Mouse (Mus musculus) right cerebral cortex, adult 2 months (tissue): ENCODE data around the gene Rufy4.
"Not testable (repeated sequence)": the region's sequence is repeated elsewhere in the genome, so short reads cannot be mapped to it uniquely, and the experiment has no call there.

Source experiments
- DNase-seq, 2 experiments: peaks; one replicate each; pipeline ENCODE4 v3.0.0; 2021 to 2022; ENCODE audit warnings: low spot score in 2 of 2

Rufy4 gene

DNA sequence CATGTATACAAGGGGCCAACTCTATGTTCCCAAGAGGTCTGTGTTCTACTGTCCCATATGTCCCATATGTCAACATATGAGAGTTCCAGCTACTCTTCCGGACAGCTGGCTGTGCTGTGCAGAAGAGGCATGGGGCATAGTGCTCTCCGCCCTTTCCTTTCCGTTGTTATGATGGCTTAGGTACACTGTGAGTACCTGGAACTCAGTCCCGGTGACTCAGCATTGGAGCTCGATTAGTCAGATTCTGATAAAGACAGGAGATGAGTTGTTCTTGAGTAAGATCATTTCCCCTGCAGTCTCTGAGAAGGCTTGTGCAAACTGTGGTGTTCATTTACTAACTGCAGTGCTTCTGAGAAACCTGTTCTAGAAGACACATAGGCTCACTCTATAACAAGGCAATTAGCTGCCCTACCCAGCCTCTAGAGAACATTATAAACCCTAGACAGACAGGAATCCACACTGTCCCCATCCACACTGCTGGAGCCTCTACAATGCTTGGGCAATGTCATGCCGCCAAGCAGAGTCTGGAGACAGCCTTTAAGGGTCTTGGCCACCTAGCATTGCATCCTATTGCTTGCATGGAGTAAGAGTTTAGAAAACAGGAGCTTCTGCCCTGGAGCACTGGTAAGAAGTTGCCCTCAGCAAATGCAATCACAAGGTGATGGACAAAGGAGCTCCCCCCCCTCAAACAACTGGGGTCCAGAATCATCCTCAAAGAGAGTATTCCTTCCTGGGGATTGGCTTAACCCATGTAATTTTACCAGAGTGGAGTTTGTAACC, 24.0 kb downstream of the Rufy4 start:
- no peak for DNase-seq

DNA sequence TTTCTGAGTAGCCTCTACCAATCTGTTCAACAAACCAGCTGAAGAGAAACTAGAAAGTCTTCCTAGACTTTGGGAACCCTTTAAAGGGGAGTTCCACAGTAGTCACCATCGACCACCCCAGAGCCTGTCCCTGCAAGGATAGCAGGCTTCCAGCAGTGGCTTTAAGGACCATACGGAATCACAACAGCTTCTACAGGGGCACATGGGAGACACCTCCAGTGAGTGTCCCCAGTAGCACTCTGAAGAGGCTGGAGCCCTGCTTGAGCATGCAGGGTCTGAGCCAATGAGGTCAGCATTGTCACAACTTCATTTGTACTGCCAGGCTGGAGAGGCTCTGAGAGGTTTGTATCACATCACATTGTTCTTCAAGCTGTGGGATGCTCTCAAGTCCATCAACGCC, 24.8 kb downstream of the Rufy4 start:
- DNase-seq: no peak

DNA sequence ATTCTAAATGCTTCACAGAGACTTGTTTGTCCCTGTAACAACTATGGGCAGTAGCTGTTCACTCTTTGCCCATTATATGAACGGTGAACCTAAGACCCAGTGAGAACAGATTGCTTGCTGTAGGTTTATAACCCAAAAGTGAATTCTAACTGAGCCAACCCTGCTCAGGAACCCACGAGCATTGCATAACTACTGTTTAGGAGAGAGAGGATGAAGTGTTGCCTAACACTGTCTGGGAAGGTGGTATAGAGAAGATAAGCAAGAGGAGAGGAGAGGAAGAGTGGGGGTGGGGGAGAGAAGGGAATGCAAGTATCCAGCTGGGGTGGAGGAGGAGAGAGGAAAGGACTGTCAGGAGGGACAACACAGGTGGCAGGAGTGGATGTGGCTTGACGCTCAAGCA, 25.8 kb downstream of the Rufy4 start:
- DNase-seq: no peak

DNA sequence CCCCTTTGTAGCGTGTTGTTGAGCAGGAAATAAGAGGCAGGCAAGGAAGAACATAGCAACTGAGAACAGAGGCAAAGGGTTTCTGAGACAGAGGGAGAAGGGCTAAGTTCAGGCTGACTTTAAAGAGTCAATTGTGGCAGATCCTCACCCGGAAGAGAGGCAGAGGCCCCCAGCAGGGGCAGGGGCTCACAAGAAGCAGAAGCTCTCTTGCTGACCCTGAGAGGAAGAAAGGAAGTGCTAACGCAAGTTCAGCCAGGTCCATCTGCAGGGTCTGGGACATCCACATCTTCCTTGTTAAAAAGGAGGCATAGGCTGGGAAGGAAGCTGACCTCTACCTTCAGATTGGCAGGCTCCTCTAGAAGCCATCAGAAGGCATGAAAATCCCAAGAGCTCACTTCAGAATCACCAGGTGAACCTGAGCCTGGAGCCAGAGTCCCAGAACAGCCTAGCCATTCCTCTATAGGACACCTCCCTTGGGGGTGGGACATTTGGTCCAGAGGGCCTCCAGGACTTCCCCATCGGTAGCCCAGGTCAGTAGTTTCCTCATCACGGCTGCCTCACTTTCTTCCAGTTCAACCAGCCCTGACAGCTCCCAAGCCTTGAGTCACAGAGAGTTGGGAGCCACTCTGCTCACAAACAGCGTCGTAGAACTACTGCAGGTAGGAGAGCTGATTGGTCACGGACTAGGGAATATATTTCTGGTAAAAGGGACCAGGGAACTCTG, 28.3 kb downstream of the Rufy4 start, which contains the start of gene Cxcr2:
Gene Cxcr2, plus strand, starts transcription at position 529 of the 724 bp plus-strand sequence.
- no peak for DNase-seq

DNA sequence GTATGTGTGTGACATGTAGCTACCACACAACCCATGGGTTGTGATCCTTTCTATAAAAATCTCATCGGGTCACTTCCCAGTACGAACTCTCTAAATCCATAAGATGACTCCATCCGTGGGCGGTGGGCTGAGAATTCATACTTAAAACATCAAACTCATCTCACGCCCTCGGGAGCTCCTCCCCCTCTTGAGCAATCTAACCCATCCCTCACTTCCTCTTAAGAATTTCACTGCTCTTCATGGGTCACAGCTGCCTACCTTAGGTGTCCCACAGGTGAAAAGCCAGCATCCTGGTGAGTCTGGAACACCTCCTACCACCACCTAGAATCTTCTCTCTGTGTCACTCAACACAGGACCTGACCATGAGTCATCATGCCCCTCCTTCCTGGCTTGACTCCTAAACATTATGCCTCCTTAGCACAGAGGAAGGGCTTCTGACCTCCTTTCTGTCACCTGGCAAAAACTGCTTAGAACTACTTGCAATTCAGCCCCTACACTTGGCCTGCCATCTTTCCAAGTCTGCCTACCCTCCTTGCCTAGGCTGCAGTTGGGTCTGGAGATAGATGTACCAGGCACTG, 30.2 kb downstream of the Rufy4 start:
- no peak for DNase-seq

DNA sequence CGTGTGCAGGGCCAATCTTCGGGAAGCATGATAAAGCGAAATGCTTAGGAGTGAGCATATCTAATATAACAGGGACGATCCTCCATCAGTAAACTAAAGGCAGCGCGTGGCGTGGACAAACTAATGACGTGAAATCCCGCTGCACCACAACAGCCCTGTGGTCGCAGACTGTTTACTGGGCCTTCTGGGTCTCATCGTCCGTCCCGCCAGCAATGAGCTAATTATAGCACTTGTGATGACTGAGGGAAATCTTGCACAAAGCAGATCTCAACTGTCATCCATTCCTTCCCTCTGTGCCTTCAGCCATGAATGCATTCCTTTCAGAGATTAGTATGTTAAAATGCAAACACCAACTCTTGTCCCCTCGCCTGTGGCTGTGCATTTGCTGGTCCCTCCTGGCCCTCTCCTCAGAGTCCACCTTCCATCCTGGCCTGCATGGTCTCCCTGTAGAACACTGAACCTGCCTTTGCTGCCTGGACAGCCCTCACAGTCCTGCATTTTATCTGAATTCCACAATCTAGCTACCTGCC, 31.1 kb downstream of the Rufy4 start:
- DNase-seq: no peak

DNA sequence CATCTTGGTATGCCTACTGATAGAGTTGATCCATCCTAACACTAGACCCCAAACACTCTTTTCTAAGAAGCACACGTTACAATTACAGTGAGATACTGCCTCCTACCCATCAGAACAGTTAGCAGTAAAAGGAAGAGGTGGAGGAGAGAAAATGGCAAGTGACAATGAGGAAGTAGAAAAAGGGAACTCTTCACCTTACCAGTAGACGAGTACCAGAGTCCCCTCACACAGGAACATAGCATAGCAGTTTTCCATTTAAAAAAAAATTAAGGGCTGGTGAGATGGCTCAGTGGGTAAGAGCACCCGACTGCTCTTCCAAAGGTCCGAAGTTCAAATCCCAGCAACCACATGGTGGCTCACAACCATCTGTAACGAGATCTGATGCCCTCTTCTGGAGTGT, 34.3 kb downstream of the Rufy4 start:
- not testable (repeated sequence) for DNase-seq

DNA sequence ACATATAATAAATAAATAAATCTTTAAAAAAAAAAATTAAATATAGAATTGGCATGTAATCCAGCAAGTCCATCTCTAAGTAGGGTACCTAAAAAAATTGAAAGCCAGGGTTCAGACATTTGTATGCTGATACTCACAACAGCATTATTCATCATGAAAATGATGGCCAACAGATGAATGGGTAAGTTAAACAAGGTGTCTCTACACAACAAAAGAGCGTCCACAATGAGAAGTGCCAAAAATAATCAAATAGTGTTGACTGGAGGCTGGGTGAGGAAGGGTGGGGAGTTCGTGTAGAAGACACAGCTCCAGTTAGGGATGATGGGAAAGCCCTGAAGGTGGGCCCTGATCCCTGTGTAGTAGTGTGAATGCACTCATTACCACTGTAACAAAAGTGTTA, 34.7 kb downstream of the Rufy4 start:
- DNase-seq: no peak

DNA sequence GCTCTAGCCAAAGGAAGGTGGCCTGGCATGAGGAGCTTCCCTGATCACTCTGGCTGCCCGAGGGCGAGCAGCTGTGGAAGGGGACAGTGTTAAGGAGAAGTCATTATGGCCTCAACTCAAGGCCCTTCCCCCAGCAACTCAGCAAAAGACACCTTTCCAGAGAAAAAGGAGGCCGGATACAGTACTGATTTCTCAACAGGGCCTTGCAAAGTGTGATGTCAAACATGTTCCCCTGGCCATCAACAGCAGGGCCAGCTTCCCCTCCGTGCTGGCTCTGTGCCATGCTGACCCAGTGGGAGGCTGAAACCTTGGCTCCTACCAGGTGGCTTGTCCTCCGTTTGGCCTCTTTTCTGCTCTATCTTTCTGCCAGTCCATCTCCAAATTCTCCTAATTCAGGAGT, 41.8 kb downstream of the Rufy4 start:
- no peak for DNase-seq

DNA sequence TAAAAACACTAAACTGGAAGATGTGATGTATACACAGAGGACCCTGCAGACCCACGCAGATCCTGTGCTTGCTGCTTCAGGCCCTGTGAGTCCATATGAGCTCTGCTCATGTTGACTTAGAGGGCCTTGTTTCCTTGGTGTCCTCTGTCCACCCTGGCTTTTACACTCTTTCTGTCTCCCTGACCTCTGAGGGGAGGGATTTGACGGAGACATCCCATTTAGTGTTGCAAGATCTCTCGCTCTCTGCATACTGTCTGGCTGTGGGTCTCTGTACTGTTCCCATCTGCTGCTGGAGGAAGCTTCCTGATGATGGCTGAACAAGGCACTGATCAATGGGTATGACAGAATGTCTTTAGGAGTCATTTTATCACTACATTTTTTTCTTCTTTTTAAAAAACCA, 44.4 kb downstream of the Rufy4 start:
- DNase-seq: no peak

DNA sequence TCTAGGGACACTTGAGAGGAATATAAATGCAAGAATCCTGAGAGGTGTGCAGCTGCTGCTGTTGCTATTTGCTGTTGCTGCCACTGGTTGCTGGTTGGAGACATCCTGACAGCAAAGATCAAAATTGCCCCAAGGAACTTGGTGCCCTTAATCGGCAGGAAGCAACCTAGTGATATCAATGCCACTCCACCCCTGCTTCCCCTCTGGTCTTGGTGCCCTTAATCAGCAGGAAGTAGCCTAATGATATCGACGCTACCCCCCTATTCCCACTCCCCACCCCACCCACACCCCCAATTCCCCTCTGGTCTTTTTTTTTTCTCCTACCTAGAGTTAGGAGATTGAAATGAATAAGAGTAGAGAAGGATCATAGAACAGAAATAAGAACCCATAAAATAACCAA, 47.4 kb downstream of the Rufy4 start:
- no peak for DNase-seq

DNA sequence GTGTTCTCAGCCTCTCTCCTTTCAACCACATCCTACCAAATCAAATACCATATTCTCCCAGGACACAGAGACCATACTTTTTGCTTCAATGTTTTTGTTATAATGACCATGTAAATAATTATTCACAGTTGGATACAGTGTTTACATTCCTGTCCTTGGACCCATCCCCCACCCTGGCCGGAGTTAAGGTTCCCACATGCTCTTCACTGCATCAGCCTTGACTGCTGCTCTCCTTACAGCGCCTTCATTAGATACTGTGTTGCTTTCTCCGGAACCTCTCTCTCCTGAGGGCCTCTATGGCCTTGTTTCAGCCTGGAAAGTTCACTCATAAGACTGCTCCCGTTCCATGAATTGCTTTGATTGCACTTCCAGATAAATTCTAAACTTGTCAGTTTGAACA, 50.4 kb downstream of the Rufy4 start:
- DNase-seq: no peak

DNA sequence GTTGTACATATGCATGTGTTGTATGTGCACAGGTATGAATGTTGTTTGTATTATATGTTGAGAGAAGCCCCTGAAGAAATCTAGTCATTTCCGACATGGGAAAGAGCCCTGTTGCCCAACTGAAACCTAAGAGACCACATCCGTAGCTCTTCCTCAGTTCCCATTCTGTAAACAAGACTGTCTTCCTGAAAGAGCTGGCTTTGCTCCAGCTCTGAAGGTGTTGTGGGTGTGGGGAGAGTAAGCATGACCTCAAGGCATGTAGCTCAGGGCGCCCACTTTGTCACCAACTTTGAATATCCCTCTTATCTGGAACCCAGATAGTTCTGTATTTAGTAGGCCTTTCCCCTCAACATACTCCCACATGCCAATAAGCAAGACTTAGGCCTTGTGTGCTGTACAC, 53.3 kb downstream of the Rufy4 start:
- DNase-seq: no peak

DNA sequence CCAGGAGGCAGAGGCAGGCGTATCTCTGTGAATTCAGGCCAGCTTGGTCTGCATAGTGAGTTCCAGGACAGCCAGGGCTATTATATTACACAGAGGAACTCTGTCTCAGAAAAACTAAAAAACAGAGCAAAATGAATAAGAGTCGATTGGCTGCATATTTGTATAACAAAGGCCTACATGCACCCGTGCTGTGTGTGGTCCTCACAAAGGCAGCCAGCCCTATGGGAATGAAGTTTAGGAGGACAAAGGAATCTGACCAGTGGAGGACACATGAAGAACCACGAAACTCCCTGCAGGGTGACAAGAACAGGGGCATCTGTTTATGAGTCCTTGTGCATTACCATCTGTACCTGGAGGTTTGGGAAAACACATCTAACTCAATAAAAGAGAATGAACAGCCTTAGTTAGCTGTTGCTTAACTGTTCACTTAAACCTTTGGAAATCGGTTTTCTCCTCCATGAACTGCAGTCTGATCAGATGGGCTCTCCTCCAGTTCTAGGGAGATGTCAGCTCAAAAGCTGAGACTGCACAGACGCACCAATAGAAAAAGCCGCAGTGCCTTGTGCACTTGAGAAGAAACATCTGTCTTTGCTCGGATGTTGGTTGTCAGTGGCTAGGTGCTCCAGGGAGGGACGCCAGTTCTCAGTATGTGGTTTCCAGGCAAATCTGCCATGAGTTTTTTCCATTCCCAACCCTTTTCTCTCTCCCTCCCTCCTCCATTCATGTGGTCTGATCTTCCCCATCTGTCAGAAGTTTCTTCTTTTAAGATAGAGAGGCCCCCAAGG, 54.5 kb downstream of the Rufy4 start:
- DNase-seq: no peak

DNA sequence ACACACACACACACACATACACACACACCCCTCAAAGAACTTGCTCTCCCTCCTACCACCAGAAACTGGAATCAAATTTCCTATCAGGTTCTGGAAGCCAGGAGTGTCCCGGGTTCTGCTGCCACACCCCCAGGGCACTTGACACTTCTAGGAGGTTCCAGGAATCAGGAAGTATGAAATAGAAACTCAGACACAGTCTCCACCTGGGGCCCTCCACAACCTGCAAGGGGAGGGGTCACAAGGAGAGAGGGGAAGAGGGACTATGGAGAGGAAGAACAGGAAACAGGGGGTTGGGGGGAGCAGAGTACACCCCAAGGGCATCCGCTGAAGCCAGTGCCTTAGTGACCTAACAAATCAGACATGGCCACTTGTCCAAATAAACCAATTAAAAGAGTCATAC, 56.1 kb downstream of the Rufy4 start:
- DNase-seq: no peak

DNA sequence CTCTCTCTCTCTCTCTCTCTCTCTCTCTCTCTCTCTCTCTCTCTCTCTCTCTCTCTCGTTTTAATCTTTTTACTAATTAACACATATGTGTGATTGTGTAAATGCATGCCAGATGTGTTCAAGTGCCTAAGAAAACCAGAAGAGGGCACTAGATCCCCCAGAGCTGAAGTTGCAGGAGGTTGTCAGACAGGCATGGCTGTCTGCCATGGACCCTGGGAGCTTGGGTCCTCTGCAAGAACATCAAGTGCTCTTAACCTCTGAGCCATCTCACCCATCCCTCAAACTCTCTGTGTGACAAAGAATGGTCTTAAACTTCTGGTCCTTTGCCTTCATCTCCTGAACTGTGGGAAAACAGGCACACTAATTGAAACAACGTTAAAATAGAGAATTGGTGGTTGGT, 57.7 kb downstream of the Rufy4 start:
- no peak for DNase-seq

DNA sequence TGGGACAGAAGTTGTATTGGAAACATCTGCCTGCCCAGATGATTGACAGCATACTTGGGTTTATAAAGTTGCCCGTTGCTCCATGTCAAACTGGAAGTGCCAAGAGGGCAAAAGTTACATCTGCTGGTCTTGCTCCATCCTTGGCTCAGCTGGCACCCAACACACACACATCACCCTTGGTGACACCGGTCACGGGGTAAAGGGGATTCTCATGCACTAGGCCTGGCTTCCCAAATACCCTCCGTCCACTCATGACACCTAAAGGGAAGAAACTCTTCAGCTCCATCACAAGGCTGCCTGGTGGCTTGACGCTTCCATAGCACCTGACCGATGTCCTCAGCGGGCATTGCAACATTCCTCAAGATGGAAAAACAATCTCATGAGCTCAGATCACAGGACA, 65.1 kb downstream of the Rufy4 start:
- no peak for DNase-seq

DNA sequence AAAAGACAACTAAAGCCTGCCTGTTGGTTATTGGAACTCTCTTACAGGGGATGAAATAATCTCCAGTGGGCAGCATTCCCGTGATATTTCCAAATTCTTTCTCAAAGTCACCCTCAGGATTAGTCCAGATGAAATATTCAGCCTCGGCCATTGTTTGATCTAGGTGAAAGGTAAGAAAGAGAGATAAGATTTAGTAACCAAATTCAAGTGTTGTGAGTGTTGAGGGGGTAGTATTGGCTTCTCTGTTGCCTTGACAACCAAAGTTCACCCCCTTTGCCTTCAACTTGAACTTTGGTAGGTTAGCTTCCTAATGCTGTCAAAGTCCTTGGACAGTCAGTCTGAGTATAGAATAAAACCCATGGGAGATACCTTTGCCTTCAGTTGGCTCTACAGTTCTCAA, 67.4 kb downstream of the Rufy4 start:
- no peak for DNase-seq

DNA sequence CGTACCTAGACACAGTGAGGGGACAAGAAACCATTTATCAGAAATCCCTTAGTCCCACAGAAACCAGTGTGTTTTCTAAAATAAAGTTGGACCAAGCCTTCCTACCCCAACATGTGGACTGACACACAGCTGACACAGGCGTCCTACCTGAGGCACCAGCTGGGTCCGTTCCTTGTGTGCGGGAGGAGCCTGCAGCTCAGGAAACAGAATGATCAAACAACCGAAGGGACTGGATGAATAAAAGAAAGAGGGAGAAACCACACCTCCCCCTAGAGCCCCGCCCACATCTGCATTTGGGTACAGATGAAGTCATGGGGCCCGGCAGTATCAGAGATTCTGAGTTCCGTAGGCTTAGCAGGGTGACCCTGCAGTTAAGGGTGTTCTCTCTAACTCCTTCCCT, 69.1 kb downstream of the Rufy4 start, which contains the start of gene Cxcr1:
Gene Cxcr1, minus strand, starts transcription at position 187 of the 400 bp plus-strand sequence.
- DNase-seq: no peak

DNA sequence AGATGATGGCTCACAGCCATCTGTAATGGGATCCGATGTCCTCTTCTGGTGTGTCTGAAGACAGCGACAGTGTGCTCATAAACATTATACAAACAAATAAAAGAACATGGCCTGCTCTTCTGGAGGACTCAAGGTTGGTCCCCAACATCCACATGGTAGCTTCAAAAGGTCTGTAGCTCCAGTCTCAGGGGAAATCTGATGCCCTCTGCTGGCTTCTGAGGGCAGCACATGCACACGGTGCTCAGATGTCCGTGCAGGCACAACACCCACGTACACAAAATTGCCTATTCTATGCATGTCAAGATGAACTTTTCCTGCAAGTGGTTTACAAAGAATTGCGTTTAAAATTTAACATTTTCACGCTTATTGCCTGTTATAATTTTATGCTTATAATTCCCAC, 70.6 kb downstream of the Rufy4 start:
- DNase-seq: no peak

DNA sequence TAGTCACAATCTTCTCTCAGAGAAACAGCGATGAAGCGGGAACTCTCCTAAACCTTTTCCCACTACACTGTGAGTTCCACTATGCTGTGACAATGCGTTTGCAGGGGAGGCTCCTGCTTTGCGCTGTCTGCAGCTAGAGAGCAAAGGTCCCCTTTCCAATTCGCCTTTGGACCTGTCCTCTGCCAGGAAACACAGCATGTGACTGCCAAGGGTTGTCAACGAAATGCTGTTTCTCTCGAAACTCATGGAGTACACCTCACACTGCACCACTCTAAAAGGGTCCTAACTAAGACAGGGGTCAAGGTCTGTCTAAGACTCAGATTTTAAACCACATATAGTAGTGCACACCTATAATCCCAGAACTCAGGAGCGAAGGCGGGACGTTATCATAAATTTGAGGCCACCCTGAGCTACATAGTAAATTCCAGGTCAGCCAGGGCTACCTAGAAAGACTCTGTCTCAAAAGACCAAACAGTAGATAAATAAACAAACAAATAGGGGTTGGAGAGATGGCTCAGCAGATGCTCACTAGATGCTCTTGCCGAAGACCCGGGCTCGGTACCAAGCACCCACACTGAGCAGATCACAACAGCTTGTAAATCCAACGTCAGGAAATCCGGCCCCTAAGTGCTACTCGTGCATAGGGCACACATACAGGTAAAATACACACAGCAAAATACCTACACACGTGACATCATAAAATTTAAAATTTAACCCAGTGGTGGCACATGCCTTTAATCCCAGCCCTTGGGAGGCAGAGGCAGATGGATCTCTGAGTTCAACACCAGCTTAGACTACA, 71.5 kb downstream of the Rufy4 start:
- DNase-seq: no peak
